Mouse (Mus musculus): ENCODE results near the gene Gm10662. TPM values are rescaled to one million over a fixed set of nuclear protein-coding genes. Genes with fewer than 3 reads are reported as not detected.
"Not testable (repeated sequence)": the region's sequence is repeated elsewhere in the genome, so short reads cannot be mapped to it uniquely, and the experiment has no call there.

Gene Gm10662
- not detected in 2 replicates for polyA plus RNA-seq (2016; fragmentation: Nextera tagmentation; extraction: Ambion mirVana)

DNA sequence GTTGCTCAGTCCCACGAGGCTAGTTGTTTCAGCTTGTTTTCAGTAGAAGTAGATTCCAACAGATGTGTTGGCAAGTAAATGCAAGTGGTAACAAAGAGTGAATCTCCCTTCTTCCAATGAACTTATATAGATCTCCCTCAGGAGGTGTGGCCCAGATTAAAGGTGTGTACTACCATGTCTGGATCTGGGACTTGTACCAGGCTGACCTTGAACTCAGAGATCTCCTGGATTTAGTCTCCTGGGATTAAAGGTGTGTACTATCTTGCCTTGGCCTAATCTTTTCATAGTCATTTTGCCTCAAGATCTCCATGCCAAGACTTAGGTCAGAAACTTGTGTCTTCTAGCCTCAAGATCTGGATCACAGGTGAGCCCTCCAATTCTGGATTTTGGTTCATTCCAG lies at the start of gene Gm10662:
TSS of gene Gm10662 (minus strand) at position 101 of the 400 bp plus-strand sequence.
- not testable (repeated sequence) for H3K4me1 ChIP-seq; H3K36me3 ChIP-seq; ATAC-seq (ENCODE audit: low FRiP score, low read depth); H3K27ac ChIP-seq; H3K4me3 ChIP-seq; H3K4me2 ChIP-seq (replicated peaks); H3K9me3 ChIP-seq; H3K9ac ChIP-seq; H3K27me3 ChIP-seq (replicated peaks)
- WGBS = no CpG with 5 or more reads among the region's 1 CpGs

GRCm38 (mm10) chr7:23163505-23163904 lies 19.2 kb upstream of the Gm10662 start:
- not testable (repeated sequence) for H3K9me3 ChIP-seq; ATAC-seq (ENCODE audit: low FRiP score, low read depth); H3K27me3 ChIP-seq (replicated peaks); H3K4me3 ChIP-seq; H3K4me2 ChIP-seq (replicated peaks); H3K4me1 ChIP-seq; H3K27ac ChIP-seq; H3K9ac ChIP-seq; H3K36me3 ChIP-seq
- 92% methylated on average over 10 of the region's 10 CpGs for WGBS

Other genes with a start within 250 kb of the Gm10662 start
- not detected in 2 replicates for gene Gm4214, start 159.8 kb downstream of the Gm10662 start, polyA plus RNA-seq (2016; fragmentation: Nextera tagmentation; extraction: Ambion mirVana)
- gene Gm4216, start 124.6 kb downstream of the Gm10662 start, polyA plus RNA-seq (2016; fragmentation: Nextera tagmentation; extraction: Ambion mirVana) = not detected in 2 replicates
- gene Vmn1r163, start 88.9 kb downstream of the Gm10662 start, polyA plus RNA-seq (2016; fragmentation: Nextera tagmentation; extraction: Ambion mirVana) = not detected in 2 replicates
- not detected in 2 replicates for gene Gm8720, start 77.0 kb downstream of the Gm10662 start, polyA plus RNA-seq (2016; fragmentation: Nextera tagmentation; extraction: Ambion mirVana)
- gene Vmn1r165, start 72.9 kb upstream of the Gm10662 start, polyA plus RNA-seq (2016; fragmentation: Nextera tagmentation; extraction: Ambion mirVana) = not detected in 2 replicates
- not detected in 2 replicates for gene Vmn1r166, start 107.2 kb upstream of the Gm10662 start, polyA plus RNA-seq (2016; fragmentation: Nextera tagmentation; extraction: Ambion mirVana)
- gene Gm6902, start 134.4 kb upstream of the Gm10662 start, polyA plus RNA-seq (2016; fragmentation: Nextera tagmentation; extraction: Ambion mirVana) = not detected in 2 replicates
- not detected in 2 replicates for gene Nlrp4e, start 156.7 kb upstream of the Gm10662 start, polyA plus RNA-seq (2016; fragmentation: Nextera tagmentation; extraction: Ambion mirVana)
- gene Nlrp5, start 241.4 kb upstream of the Gm10662 start, polyA plus RNA-seq (2016; fragmentation: Nextera tagmentation; extraction: Ambion mirVana) = not detected in 2 replicates

Measured in neural tube, embryonic 12.5 days (tissue).